Mouse (Mus musculus): ENCODE data around the gene Usp48.

The Usp48 gene

DNA sequence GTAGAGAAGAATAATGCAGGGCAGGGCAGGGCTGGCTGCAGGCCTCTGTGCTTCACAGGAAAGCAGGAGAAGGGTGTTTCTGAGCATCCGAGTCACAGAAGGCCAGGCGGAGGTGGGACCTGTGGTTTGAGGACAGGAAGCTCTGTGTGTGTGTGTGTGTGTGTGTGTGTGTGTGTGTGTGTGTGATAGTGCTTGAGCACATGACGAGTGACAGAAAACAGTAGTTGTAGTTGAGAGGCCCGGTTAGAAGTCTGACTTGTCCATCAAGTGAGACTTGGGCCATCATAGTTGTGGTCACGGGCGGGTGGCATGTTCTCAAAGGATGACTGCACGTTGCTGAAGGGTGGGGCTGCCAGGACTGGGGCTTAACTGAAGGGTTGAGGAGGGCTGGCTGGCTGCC lies 16.1 kb downstream of the Usp48 start:
- no peak for DNase-seq (ENCODE audit: low spot score)

DNA sequence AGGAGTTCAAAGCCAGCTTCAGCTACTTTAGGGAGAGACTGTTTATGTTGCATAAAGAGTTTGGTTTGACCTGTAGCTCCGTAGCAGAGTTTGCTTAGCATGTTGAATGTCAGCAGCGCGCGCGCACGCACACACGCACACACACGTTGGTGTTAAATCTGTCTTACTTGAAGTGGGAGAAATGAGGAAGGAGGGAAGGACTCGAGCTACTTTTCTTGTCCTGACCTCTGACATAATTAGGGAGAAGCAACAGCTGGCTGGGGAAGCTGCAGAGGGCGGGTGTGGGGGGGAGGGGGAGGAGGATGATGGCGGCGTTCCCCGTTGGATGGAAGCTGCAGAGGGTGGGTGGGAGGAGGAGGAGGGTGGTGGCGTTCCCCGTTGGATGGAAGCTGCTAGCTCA lies 16.7 kb downstream of the Usp48 start:
- DNase-seq (ENCODE audit: low spot score): no peak

DNA sequence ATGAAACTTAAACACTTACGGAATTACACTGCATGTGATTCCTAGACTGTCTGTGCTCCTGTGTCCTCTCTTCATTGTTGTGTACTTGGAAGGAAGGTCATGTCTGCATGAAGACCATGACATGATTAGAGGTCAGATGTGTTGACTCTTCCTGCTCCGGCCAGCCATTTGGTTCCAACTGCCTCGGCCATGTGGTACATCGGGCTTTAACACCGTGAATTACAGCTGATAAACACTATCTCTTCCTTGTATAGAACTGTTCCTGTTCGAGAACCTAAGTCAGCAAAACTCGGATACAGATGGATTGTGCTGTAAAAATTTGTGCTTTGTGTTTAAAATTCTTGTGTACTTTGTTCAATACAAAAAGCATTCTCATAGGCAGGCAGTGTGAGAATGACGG lies 29.3 kb downstream of the Usp48 start:
- no peak for DNase-seq (ENCODE audit: low spot score)

DNA sequence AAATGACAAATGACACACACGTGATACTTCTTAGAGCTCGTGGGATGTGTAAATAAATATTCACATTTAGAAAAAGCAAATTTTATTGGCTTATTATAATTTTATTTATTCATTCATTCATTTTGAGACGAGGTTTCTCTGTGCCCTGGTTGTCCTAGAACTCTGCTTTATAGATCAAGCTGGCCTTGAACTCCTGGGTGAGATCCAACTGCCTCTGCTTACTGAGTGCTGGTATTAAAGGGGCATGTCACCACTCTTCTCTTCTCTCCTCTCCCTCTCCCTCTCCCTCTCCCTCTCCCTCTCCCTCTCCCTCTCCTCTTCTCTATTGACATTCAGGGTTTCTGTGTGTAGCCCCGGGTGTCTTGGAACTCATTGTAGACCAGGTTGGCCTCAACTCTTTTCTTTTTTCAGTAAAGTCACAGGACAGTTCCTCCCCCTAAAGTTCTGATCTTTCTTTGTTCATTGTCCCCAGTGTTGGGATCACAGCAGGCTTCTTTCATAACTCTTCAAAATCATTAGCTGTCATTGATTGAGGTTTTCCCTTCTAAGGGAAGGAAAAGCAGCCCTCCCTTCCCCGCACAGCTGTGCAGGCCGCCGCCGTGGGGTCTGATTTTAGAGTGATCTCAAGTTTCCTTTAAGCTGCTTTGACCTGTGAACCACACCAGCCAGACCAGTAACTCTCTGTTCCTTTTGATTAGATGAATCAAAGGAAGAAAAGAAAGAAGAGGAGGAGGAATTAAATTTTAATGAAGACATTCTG lies 34.1 kb downstream of the Usp48 start:
- DNase-seq (ENCODE audit: low spot score): no peak

DNA sequence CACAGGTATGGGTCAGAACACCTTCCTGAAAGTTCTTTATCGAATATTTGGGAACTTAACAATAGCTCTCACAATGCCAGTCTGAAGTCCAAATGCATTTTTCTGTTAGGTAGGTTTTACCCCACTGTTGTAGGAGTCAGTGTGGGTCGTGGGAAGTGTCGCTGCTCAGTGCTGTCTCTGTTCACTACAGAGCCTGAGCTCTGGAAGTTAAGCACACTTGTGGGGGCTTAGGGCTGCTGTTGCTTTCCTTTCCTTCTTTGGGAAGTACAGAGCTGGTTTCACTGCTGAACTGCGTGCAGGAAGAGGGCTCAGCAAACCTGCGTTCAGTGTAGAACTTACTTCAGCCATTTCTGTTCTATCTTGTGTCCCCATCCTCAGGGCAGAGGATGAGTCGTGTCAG lies 34.8 kb downstream of the Usp48 start:
- no peak for DNase-seq (ENCODE audit: low spot score)

DNA sequence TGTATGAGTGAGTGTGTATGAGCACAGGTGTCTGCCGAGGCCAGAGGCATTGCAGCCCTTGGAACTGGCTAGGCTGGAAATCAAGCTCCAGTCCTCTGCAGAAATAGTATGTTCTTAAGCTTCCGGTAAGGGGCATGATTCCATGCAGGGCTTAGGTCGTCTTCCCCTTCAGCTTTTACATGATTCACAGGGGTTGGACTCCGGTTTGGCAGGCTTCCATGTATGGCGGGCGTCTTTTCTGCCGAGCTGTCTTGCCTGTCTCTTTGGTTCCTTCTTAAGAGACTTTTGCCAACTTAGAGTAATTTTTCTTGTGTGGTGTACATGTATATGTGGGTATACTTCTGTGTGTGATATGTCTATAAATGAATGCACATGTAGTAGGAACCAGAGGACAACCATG lies 35.8 kb downstream of the Usp48 start:
- peak; percentile 37 for DNase-seq (ENCODE audit: low spot score)

DNA sequence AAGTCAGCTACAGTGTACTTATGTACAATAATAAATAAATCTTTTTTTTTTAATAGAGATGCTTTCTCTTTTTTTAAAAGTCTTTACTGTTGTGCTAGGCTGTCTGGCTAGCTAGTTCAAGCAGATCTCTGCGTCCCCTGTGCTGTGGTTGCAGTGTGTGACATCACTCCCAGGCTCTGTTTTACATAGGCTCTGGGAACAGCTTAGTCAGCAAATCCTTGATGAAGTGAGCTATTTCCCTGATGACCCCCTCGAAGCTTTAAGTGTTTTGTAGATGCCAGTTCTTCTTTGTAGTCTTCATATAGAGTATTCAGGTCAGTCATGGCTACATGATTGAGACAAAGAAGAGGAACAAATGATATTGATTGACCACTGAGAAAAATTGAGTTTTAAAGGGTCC lies 36.6 kb downstream of the Usp48 start:
- DNase-seq (ENCODE audit: low spot score): no peak

DNA sequence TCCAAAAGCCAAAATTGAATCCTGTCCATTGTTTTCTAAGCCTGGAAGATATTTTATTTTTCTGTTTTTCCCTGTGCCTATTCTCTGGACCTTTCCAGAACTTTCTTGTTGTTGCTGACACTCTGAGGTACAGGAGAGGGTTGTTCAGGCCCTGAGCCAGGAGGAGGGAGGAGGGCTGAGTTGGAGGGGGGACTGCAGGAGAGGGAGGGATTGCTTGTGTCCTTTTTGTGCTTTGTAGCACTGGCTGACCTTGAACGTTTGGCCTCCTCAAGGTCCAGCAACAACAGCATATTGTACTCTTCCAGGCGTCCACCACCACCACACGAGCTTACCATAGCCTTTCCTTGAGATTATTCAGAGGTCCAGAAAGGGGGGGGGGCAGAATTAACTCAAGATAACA lies 38.0 kb downstream of the Usp48 start:
- DNase-seq (ENCODE audit: low spot score): peak; percentile 85

DNA sequence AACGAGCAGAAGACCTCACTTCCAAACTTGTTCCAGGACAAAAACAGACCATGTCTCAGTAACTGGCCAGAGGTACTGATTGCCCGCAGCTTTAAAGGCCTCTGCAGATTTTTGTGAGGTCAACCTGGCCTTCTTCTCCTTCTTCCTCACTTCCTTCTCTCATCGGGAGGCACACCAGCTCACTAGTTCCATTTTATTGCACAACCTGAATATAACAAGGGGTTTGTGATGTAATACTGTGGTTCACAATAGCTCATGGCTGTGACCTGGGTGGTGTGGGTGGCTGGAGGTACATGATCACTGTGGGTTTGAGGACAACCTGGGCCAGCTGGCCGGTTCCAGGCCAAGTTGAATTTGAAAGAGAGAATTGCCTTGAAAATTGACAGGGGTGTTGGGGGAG lies 39.8 kb downstream of the Usp48 start:
- DNase-seq (ENCODE audit: low spot score): no peak

DNA sequence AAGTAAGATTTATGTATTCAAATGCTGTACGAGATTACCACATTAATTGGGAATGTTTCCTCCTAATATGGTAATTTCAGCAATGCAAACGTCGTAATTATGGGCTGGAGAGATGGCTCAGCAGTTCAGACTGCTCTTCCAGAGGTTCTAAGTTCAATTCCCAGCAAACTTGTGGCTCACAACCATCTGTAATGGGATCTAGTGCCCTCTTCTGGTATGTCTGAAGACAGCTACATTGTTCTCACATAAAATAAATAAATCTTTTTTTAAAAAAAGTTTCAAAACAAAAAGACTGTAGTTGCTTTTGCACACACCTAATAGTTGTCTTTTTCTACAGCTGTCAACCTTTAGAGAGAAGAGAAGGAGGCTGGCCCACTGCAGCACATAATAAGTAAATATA lies 43.0 kb downstream of the Usp48 start:
- DNase-seq (ENCODE audit: low spot score): no peak

DNA sequence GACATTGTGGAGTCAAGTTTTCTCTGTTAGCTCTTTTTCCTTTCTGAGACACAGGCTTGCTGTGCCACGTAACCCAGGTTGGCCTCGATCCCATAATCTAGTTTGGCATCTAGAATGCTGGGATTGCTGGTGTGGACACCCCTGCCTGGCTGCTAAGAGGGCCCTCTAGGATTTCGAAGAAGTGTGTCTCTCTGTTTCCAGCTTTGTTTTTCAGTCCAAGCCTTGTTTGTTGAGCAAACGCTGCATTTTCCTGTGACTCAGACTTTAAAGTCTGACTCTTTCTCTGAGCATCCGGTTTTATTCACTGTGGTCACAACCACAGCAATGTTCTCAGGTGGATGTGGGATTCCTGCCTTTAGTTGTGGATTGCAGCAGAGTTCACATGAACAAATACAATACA lies 48.0 kb downstream of the Usp48 start:
- DNase-seq (ENCODE audit: low spot score): no peak

DNA sequence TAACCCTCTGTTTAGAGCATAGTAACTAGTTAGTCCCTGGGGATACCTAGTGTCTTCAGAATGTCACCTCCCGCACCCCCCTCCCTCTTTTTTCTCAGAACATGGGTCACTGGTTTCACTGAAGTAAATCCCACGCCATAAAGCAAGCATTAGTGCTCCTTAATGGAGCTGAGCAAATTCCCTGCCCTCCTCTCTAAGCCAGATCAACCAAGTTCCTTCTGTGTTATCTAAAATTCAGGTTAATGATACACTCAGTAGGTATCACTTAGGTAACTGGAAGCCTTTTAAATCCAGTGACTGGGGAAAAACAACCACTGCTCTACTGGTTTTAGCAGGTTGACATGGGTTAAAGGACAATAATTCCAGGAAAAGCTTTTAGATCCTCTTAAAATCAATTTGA lies 48.5 kb downstream of the Usp48 start:
- no peak for DNase-seq (ENCODE audit: low spot score)

DNA sequence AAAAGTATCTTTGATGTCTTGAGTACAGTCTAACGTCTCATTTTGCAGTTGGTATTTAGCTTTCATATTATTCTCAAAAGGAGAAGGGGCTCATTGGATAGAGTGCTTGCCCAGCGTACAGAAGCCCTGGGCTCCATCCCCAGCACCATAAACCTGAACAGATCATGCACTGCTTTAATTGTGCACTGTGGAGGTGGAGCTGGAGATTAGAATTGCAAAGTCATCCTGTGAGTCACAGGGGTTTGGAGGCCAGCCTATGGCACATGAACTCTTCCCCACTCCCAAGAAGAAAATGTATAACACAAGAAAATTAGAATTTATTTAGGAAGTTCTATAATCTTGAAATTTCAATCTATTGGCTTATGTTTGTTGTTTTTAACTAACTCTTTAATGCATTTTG lies 49.9 kb downstream of the Usp48 start:
- no peak for DNase-seq (ENCODE audit: low spot score)

DNA sequence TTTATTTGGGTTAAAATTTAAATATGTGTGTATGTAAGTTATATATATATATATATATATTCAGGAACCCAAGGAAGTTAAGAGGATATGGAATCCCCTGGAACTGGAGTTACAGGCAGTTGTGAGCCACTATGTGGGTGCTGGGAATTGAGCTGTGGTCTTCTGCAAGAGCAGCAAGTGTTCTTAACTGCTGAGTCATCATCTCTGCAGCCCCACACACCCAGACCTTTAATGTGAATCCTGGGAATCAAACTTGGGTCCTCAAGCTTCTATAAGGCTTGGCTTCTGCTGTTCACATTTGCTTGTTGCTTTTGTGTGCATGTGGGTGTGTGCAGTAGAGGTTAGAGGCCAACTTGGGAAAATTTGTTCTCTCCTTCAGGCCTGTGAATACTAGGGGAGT lies 52.7 kb downstream of the Usp48 start:
- DNase-seq (ENCODE audit: low spot score): no peak

DNA sequence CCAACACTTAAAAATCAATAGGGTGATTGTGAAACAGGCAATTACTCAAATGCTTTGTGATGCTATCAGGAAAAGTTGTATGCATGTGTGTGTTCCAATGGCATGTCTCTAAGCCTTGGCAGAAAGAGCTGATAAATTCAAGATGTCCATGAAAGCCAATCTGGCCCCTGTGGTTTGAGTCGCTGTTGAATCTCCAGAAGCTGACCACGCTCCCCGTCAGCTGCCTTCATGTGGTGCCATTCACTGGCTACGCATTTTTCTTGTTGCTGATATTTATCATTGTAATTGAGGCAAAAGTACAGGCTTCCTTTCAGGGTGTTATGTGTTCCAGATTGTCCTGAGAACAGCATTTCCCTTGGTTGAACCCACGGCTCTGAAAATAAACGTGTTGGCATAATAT lies 54.1 kb downstream of the Usp48 start:
- no peak for DNase-seq (ENCODE audit: low spot score)

DNA sequence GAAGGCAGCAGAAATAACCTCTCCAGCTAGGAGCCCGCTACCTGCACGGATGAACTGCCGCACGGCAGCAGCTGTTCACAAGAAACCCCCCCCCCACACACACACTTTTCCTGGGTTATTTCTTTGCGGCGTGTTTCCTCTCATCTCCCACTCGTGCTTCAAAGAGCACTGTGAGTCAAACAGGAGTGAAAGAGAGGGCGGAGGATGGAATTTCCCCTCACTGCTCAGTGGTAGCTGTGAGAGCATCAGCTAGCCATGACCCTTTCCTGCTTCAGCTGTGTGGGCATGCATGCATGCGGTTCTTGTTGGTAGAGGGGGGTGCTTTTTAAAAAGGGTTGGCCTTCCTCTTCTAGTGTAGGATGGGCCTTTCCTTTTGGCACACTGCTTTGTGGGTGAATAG lies 54.7 kb downstream of the Usp48 start:
- DNase-seq (ENCODE audit: low spot score): no peak

DNA sequence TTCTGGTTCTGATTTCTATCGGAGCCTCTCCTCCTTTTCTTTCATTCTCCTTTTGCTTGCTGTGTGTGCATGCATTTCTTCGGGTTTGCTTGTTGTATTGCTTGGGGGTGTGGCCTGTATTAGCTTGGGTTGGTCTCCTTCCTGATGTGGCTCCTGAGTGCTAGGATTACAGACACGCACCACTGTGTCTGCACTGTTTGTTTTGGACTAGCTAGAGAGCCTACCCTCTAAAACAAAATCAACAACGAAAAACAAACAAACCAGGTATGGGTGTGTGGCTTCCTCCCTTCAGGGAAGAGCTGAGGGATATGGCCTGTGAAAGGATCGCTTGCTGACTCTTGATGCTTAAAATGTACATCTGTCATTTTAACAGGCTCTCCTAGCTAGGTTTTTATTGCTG lies 57.4 kb downstream of the Usp48 start:
- no peak for DNase-seq (ENCODE audit: low spot score)

DNA sequence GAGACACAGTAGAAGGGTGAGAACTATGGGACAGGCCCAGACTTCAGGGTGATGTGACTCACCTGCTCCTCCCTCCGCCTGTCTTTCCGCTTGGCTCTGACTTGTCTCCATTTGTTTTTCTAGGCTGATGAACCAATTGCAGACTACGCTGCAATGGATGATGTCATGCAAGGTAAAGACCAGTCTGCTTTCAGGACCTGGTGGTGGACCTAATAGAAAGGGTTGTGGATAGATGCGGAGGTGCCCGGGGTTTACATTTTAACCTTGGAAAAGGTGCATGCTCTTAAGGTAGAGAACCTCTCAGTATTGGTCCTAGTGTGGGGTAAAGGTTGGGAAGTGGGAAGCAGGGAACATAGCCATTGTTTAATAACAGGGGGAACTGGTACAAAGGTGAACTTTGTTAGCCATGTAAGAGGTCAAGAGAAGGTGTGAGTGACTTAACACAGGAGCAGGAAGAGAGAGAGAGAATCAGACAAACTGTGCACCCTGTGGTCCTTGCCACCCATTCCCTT lies 59.3 kb downstream of the Usp48 start:
- DNase-seq (ENCODE audit: low spot score): no peak

DNA sequence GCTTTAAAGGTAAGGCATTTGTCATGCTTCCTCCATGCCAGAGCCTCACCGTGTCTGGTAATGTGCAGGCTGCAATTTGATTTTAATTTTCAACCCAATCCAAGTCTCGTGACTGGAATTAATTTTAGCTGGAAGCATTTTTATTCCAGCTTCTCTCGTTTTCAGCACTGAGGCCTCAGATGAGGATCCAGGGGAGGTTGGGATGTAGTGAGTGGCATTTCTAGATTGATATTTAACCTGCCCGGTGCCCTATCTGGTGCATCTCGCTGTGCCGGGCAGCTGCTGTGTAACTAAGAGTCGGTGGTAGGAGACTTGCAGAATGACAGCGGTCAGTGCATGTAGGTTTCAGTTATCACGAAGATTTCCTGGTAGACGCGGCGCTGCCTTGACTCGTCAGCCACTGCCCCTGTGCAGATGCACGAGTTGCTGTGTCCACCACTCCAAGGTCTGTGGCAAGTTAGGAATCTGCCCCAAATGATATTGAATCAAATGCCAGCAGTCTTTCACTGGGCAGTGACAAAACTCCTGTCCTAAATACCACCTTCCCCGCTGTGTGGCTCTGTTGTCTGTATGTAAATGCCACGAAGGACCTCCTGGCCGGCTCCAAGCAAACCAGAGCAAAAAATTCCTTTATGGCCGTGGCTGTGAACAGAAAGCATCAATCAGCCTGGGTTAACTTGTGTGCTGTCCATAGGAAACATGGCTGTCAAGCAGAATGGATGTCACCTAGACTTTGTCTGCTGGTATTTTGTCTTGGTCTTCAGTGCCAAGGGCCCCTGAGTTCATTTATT lies 61.9 kb downstream of the Usp48 start:
- DNase-seq (ENCODE audit: low spot score): no peak

DNA sequence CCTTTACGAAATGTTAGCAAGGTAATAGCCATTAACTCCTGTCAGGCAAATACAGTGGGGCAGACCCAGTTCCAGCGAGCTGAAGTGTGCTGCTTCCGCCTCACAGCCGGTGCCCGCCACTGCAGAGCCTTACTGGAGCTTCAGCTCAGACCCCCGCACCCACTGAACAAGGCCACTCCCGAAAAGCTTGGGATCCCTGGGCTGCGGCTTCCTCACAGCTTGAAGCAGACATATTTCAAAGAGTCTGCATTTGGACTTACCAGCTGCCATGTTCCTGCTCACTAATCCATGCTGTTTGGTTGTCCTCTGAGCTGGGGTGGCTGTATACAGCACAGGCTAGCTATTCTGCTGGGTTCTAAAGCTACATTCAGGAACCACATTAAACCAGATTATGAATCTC lies 64.1 kb downstream of the Usp48 start:
- DNase-seq (ENCODE audit: low spot score): no peak

DNA sequence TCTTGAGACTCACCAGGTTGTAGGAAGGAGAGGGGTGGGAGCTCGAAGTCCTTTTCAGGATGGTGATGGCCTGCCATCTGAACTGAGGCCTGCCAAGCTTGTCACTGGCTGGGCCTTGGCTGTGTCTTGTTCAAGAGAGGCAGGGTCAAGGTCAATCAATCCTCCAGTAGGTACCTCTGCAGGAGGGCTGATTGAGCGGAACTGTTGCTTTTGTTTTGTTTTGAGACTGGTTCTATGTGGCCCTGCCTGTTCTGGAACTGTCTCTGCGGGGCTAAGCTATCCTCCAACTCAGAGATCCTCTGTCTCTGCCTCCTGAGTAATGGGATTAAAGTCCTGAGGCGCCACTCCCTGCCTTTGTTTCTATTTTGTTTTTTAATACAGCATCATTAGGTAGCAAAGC lies 66.0 kb downstream of the Usp48 start:
- DNase-seq (ENCODE audit: low spot score): no peak

DNA sequence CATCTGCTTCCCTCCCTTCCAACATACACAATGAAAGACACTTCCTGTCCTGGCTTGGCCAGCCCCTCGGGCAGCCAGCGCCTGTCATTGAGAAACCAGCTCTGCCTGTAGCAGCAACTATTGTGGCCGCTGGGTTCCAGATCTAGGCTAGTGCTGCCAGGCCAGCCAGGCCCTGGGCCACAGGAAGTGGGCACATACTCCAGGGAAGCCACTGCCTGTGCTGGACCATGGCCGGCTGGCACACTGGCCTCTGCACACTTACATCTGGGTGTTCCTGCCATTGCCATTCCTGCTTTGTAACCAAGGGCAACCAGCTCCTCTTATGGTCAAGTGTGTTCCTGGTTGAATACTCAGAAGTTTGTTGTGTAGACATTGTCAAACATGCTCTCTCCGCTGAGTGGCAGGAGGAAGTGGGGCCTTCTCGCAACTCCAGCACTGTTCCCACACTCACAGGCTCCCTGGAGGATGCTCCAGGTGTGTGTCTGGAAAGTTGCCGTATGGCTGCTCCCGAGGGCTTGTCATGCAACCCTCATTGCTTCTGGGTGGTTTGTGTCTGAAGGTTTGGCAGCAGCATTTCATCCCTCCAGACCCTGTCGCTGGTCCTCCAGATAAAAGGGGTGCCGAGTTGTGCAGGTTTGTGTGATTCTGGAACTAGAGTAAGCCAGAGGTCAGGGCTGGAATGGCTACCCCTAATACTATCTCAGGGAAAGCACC lies 67.0 kb downstream of the Usp48 start:
- no peak for DNase-seq (ENCODE audit: low spot score)

DNA sequence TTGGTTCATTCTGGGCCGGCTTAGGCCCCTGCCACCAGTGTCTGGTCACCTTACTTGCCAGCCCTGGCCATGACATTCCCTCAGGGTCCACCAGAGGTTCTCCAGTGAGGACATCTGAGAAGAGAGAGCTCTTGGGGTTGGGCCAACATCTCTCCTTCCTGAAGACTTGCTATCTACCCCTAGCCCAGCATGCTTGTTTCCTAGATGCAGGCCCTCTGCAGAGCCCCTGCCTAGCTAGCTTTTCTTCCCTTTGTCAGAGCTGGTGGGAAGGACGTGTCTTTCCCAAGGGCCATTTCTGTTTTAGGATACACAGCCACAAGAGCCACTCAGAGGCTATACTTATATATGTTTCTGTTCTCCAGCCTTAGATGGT lies 67.5 kb downstream of the Usp48 start:
- no peak for DNase-seq (ENCODE audit: low spot score)
